Mouse (Mus musculus): ENCODE results near the gene Sema3a. TPM values are rescaled to one million over a fixed set of nuclear protein-coding genes. Genes with fewer than 3 reads are reported as not detected.
"Not testable (repeated sequence)": the region's sequence is repeated elsewhere in the genome, so short reads cannot be mapped to it uniquely, and the experiment has no call there.

Sema3a gene
- polyA plus RNA-seq, 1 experiment from 2014 or later: 7.5 TPM

DNA sequence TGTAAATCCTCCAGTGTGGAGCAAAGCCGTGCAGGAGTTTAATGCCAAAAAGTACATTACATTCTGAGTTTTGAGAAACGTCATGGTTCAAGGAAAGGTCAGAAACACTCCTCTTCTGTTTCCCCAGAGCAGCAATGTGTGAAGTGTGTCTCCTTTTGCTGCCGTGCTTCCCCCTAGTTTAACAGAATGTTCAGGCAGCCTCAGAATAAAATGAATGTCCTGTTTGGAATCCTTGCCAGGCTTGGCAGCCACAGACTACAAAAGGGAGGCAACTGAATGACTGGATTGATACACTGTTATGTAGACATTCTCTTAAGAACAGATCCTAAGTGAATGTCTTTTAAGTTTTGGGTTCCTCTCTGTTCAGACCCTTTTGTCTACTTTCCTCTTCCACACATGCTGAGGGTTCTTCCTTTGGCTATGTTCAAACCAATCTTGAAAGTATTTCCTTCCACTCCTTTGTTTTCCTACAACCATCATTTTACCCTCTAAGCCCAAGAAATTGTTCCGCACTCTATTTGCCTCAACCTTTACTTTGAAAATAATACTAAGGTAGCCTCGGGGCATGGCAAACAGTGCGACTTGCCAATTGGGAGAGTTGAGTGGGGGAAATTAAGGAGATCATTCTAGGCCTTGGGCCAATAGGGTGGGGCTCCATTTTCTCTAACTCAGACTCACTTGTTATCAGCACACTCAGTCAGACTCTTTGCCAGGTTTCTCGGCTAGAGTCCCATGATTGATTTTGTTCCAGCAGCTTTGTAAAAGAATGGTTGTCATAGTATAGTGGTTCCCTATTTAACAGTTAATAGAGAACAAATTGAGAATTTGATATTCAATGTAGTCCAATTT is 345.1 kb downstream of the Sema3a start:
- POLR2A ChIA-PET: no interaction called here
- CTCF ChIA-PET: no interaction called here
- DNase-seq (ENCODE audit: low read depth, low spot score): peak; percentile 25
- no peak for TF ChIP-seq CTCF (IDR thresholded peaks at IDR 0.05)
- in situ Hi-C loops (cut with MboI; ENCODE audit: low pct_unique_long_range_greater_than_20kb): no loop called here
- no peaks in the 10 kb centered on the region for H3K27me3 ChIP-seq
- peak; percentile 61 for ATAC-seq

DNA sequence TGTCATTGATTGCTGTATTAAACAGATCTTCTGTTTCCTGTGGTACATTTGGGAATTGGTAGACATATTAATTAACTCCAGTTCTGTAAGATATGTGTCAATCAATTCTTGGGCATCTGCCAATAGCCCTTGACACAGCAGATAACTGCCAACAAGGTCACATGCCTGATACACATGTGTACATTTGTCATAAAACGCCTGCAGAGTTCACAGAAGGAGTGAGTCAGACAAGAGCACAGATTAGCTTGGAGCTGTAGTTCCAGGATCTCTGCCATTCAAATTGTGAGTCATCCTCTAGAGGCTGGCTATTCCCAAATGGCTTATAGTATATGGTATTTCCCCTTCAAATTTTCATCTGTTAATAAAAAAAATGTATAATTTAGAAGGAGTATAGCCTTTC is 352.4 kb downstream of the Sema3a start:
- POLR2A ChIA-PET: no interaction called here
- in situ Hi-C loops (cut with MboI; ENCODE audit: low pct_unique_long_range_greater_than_20kb): no loop called here
- no peak for TF ChIP-seq CTCF (IDR thresholded peaks at IDR 0.05)
- H3K27me3 ChIP-seq: no peaks in the 10 kb centered on the region
- DNase-seq (ENCODE audit: low read depth, low spot score) (peak; percentile 27), ATAC-seq (peak; percentile 51)
- CTCF ChIA-PET: no interaction called here

DNA sequence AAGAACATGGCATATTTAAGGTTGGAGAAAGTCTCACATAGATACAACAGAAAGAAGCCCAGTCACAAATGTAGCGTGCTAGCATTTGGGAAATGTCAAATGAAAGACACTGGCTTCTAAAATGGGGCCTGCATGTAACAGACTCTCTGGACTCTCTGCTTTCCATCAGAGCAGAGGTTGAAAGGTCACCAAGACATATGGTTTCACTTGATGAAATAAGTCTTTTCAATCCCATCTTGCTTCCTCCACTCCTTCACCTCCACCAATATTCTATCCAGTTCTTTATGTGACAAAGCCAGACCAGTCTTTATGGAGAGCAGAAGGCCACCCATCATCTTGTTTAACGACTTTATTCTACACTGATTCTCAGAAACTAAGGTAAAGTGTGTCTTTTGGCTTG is 363.5 kb downstream of the Sema3a start:
- ChIA-PET CTCF (no interaction called here), POLR2A (no interaction called here)
- ATAC-seq: no peak
- in situ Hi-C loops (cut with MboI; ENCODE audit: low pct_unique_long_range_greater_than_20kb): no loop called here
- H3K27me3 ChIP-seq: no peaks in the 10 kb centered on the region
- DNase-seq (ENCODE audit: low read depth, low spot score): no peak
- TF ChIP-seq CTCF (IDR thresholded peaks at IDR 0.05): no peak

DNA sequence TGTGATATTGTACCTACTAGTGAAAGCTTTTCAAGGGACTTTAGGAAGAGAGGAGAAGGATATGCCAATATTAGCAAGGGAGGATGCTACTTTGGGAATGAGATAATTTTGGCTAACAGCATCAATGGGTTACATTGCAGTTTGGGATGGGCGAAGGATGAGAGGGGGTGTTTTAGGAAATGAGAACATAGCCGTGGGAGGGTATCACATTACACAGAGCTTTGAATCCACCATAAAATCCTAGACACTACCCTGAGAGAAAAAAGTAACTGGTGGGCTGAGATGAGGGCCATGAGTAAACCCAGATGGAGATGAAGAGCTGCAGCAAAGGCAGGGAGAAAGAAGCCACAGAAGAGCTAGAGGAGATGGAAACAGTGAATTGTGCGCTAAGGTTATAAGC is 370.8 kb downstream of the Sema3a start:
- in situ Hi-C loops (cut with MboI; ENCODE audit: low pct_unique_long_range_greater_than_20kb); CTCF ChIA-PET; ATAC-seq; H3K27me3 ChIP-seq; POLR2A ChIA-PET; DNase-seq (ENCODE audit: low read depth, low spot score): not testable (repeated sequence)

DNA sequence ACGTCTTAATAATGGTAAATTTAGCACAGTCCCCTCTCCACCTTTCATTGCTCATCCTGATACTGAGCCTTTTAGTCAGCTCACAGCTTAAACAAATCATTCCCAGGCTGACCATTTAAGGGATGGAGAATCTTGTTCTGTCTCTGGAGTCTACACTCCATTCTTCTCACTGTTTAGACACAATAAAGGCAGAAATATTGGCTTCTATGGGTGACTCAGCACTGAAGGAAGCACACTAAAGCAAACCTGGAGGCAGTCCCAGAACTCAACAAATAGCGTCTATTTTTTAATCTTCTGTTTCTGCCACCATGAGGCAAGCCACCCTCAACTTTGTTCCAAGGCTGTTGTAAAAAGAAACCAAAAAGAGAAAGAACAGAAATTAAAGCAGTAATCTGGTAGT is 374.6 kb downstream of the Sema3a start:
- POLR2A ChIA-PET: no interaction called here
- H3K27me3 ChIP-seq: no peaks in the 10 kb centered on the region
- no peak for DNase-seq (ENCODE audit: low read depth, low spot score)
- no peak for ATAC-seq
- in situ Hi-C loops (cut with MboI; ENCODE audit: low pct_unique_long_range_greater_than_20kb): no loop called here
- TF ChIP-seq CTCF (IDR thresholded peaks at IDR 0.05): no peak
- CTCF ChIA-PET: no interaction called here

DNA sequence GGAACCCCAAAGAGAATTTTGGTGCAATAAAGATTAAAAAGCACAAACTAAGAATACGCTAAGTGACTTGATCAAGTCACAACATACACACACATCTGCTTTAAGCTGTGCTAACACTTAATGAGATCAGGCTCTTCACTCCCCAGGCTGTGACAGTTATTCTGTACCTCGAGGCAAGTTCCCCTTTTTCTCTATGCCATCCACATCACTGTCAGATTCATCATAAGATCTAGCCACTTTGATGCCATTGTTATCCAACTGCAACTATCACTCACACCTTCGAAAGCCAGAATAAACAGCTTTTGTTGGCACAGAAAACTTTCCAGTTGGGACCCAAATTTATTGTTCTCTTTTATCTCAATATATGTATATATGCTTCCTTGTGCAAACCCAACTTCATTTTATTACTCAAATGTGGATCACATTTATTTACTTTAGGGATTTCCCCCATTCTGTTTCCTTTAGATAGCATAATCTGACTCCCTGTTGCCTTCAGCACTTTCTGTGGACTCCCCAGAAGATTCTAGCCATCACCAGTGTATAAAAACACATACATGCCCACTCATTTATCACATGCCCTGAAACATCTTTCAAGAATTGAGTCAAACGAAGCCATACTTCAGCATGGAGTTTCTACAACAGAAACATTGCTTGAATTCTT is 380.8 kb downstream of the Sema3a start:
- ATAC-seq: no peak
- H3K27me3 ChIP-seq: no peaks in the 10 kb centered on the region
- ChIA-PET POLR2A (no interaction called here), CTCF (interaction anchor here (1.7 to 2.0 kb wide), 2 partner anchors 12 to 14 kb away, joined by 4 to 6 read pairs; no protein-coding TSS in a partner anchor)
- no peak for DNase-seq (ENCODE audit: low read depth, low spot score)
- in situ Hi-C loops (cut with MboI; ENCODE audit: low pct_unique_long_range_greater_than_20kb): no loop called here
- TF ChIP-seq CTCF (IDR thresholded peaks at IDR 0.05): no peak

DNA sequence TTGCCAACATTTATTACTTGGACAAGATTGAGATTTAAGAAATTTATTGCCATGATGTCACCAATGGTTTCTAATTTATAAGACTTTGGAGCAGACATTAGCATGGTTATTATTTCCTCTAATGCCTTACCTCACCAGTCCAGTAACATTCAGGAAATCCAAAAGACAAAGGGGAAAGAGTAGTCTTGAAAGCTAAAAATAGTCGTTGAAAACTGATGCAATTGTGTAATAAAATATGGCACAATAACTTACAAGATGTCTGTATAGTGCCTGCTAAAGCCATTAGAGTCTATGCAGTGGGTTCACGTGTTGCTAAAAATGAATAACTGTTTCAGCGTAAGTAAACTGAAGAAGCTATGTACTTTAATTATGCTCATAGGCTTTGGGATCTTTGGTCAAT is 383.9 kb downstream of the Sema3a start:
- in situ Hi-C loops (cut with MboI; ENCODE audit: low pct_unique_long_range_greater_than_20kb): no loop called here
- ATAC-seq (no peak), DNase-seq (ENCODE audit: low read depth, low spot score) (no peak)
- ChIA-PET POLR2A (no interaction called here), CTCF (interaction anchor here (1.2 kb wide), 1 partner anchor 10 kb away, joined by 4 read pairs; no protein-coding TSS in a partner anchor)
- H3K27me3 ChIP-seq: no peaks in the 10 kb centered on the region
- TF ChIP-seq CTCF (IDR thresholded peaks at IDR 0.05): no peak

DNA sequence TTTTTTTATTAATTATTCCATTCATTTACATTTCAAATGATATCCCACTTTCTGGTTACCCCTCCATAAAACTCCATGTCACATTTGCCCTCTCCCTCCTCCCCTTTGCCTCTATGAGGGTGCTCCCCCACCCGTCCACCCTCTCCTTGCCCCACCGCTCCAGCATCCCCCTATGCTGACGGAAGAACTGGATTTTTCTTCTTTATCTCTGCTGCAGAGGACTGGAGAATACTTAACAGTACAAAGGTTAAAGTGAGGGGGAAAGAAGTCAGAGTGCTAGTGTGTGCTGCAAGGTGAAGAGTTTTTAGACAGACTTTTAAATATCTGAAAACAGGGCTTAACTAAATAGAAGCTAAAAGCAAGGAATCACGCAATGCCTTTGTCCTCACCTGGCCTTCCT is 391.8 kb downstream of the Sema3a start:
- no peak for TF ChIP-seq CTCF (IDR thresholded peaks at IDR 0.05)
- ATAC-seq: no peak
- ChIA-PET CTCF (interaction anchor here (1.3 to 1.7 kb wide), 3 partner anchors 11 to 34 kb away, joined by 3 to 6 read pairs (median 4); no protein-coding TSS in a partner anchor), POLR2A (no interaction called here)
- no peaks in the 10 kb centered on the region for H3K27me3 ChIP-seq
- in situ Hi-C loops (cut with MboI; ENCODE audit: low pct_unique_long_range_greater_than_20kb): no loop called here
- DNase-seq (ENCODE audit: low read depth, low spot score): no peak

DNA sequence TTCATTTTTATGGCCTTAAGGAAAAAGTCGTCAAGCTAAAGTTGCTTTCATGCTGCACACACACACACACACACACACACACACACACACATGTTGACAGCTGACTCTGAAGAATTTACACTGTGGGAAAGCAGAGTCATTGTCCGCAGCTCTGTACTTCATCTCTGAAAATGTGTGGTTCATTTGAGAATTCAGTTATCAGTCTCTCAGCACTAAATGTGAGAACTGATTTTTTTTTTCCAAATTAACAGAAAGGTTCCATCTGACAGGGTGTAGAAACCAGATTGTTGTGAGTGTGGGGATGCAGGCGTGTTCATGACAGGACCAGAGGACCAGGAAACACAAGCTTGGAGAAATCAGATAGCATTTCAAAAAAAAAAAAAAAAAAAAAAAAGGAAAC is 400.4 kb downstream of the Sema3a start:
- DNase-seq (ENCODE audit: low read depth, low spot score) (no peak), ATAC-seq (no peak)
- ChIA-PET POLR2A (no interaction called here), CTCF (interaction anchor here (0.5 to 0.8 kb wide), 2 partner anchors 15 to 108 kb away, joined by 3 read pairs; no protein-coding TSS in a partner anchor)
- TF ChIP-seq CTCF (IDR thresholded peaks at IDR 0.05): no peak
- H3K27me3 ChIP-seq: no peaks in the 10 kb centered on the region
- in situ Hi-C loops (cut with MboI; ENCODE audit: low pct_unique_long_range_greater_than_20kb): no loop called here

DNA sequence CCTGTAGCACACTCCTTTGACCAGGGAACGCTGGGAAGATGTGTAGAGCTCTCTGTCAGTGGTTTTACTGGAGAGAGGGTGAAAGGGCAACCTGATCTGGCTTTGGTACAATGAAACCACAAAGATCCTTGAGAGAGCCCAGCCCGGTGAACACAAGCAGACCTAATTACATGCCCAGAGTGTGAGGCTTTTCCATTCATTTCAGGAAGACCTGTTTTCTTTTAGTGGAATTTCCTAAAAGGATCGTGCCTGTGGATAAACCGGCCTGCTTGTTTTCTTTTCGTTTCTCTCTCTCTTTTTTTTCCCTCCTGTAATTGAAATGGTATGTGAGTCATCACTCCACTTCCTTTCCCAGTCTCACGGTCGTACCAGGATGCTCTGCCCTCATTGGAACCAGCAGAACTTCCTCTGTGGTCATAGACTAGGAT is 401.8 kb downstream of the Sema3a start:
- ATAC-seq (peak; percentile 84), DNase-seq (ENCODE audit: low read depth, low spot score) (no peak)
- in situ Hi-C loops (cut with MboI; ENCODE audit: low pct_unique_long_range_greater_than_20kb): no loop called here
- POLR2A ChIA-PET: no interaction called here
- TF ChIP-seq CTCF (IDR thresholded peaks at IDR 0.05): no peak
- CTCF ChIA-PET: interaction anchor here (0.9 to 1.0 kb wide), 2 partner anchors 9 to 27 kb away, joined by 3 to 4 read pairs; no protein-coding TSS in a partner anchor
- no peaks in the 10 kb centered on the region for H3K27me3 ChIP-seq

DNA sequence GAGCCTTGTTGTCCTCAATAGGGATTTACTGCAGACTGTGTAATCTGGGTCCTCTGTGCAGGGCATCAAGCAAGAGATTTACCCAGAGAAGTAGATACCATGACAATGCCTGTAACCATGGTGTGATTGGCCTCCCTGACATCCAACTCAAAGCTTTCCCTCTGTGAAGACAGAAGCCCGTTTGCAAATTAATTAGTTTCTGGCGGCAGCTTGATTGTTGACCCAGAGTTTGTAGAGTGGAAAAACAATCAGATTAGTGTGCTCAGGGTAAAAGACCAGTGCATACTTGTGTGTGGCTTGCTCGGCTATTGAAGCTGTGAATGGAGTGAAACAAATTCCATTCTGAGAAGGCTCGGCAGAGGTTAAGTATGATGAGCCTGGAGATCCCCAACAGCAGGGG is 404.0 kb downstream of the Sema3a start:
- H3K27me3 ChIP-seq: no peaks in the 10 kb centered on the region
- POLR2A ChIA-PET: no interaction called here
- CTCF ChIA-PET: interaction anchor here (0.9 to 1.3 kb wide), 2 partner anchors 11 to 19 kb away, joined by 3 to 4 read pairs; no protein-coding TSS in a partner anchor
- in situ Hi-C loops (cut with MboI; ENCODE audit: low pct_unique_long_range_greater_than_20kb): no loop called here
- no peak for TF ChIP-seq CTCF (IDR thresholded peaks at IDR 0.05)
- ATAC-seq: peak; percentile 30
- no peak for DNase-seq (ENCODE audit: low read depth, low spot score)
